Mouse (Mus musculus): ENCODE measurements around the gene Zwint.

Zwint gene

DNA sequence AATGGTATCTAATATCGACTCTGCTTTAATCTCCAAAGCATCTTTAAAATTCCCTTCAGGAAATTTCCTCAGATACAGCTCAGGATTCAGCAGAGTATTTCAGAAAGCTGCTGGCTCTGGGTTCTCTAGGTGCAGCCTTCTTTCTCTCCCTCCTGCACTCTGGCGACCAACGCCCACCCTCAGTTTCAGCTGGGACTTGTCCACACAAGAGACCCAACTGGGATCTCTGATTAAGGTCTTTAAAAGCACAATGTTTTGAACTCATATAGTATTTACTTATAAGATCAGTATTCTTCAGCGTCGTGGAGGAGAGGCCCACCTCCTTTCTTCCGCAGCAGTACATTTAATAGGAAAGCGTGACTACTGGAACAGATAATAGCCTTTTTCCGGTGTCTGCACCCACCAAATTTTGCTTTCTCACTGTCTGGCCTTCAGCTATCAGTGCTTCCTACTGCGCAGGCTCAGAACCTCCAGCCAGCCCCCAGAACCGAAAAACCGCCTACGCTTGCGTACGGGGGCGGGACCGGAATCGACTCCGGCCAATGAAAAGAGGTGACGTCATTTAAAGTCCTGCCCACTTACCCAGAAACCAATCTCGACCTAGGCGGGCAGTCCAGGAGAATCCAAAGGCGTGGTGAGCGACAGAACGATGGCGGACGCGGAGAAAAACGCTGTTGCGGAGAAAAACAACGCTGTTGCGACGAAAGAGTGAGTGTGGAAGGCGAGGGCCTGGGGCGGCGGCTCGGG is at the start of gene Zwint:
TSS of gene Zwint (plus strand) at position 576 of the 747 bp plus-strand sequence.
- in situ Hi-C loops (cut with MboI, MseI): loop anchor here (10.0 kb wide), 1 partner anchor 1310 kb away; the partner anchor contains the start of genes Cisd1 and Ipmk

DNA sequence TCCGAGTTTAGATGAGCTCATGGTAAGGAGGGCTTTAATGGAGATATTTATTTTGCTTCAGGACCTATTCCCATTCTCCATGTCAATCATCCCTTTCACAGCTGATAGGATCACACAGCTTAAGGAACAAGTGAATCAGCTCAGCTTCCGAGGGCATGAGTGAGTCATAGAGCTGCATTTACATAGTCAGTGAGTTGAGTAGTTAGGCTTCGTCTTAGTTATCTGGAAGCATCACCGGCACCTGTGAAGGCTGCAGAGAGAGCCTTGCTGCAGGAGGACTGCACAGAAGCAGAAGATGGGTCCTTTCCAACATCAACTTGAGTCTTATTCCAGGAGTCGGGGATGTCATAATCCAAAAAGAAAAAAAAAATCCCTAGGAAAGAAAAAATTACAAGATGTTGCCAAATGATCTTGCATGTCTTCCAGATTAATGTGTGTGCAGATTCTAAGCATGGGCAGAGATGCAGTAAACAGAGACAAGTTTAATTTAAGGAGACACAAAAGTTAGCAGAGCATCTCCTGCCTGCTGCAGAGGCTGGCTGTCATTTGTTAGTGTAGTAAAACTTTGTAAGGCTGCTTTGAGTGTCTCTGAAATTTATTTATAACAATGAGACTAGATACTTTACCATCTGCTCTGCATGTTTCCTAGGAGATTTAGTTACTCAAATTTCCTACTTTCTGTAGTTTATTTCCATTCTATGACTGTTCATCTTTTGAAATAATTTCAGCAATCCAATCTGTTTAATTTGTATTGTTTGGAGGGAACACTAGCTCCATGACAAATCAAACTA is 41.3 kb upstream of the Zwint start:
- in situ Hi-C loops (cut with MboI, MseI): loop anchor here (10.0 kb wide), 1 partner anchor 189 kb away; no protein-coding TSS in a partner anchor

DNA sequence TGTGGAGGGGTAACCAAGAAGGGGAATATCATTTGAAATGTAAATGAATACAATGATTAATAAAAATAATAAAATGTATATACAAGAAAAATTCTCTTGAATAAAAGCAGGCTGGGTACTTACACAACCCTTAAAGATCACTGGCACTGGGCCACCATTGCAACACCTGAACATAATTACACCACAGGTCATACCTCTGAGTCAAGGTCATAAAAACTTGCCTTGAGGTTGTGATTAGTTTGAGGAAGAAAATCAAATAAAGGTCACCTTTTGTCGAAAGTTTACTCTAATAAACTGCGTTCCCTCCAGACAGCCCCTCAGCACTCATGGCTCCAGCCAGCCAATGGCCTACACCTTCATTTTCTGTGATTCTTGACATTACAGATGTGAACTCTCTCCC is 38.5 kb upstream of the Zwint start:
- in situ Hi-C loops (cut with MboI, MseI): loop anchor here (10.0 kb wide), 1 partner anchor 191 kb away; no protein-coding TSS in a partner anchor

GRCm38 (mm10) chr10:72620527-72620926 is 34.1 kb upstream of the Zwint start:
- in situ Hi-C loops (cut with MboI, MseI): no loop called here

- in situ Hi-C loops (cut with MboI, MseI): no loop called here
Observed at GRCm38 (mm10) chr10:72623561-72623960, 31.1 kb upstream of the Zwint start.

DNA sequence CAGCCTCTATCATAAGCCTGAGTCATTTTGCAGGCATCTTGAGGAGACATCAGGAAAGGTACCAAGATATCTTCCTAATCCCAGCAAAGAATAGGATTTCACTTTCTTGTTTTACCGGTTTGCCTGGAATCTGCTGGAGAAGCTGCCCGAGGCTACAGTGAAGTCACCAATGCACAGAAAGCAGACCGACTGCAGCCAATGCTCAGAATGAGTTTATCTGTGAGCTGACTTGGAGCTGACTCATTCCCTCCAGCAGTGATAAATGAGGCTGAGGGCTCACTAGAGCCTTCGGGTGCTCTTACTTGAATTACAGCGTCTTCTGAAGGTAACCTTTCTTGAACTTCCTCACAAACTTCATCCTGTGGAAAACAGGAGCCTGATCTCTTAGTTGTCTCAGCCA is 20.5 kb upstream of the Zwint start:
- in situ Hi-C loops (cut with MboI, MseI): loop anchor here (10.0 kb wide), 1 partner anchor 779 kb away; no protein-coding TSS in a partner anchor

DNA sequence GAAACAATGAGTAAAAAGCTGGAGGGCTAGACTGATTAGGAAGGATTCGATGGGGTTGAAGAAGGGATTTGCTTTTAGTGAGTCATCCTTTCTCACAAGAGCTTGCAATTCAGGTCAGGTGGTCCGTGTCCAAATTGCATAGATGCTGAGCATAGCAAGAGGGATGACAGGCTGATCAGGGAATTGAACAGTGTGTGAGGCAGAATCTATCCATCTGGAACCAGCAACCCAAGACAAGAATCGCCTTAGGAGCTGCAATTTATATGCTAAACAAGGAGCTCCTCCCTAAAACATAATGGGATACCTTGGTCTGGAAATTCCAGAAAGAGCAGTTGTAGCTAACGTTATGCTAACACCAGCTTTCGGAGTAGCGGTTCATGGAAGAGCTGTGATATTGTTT is 3.8 kb upstream of the Zwint start:
- in situ Hi-C loops (cut with MboI, MseI): loop anchor here (10.0 kb wide), 1 partner anchor 1306 kb away; the partner anchor contains the start of genes Cisd1 and Ipmk

DNA sequence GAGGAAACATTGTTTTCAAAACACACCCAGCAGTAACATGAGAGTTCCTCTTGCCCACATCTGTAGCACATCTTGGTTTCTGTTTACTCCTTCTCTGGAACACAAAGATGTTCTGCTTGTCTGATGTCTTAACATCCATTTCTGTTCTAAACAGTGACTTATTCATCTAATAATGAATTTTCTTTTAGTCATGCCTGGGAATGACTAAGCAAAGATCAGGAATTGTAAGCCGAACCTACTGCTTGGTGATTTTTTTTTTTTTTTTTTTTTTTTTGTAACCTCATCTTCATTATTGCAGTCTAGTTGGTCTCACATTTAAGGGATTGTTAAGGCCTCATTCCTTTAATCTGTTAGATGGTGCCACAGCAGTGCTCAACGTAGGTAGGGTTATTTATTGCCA is 848 bp upstream of the Zwint start:
- in situ Hi-C loops (cut with MboI, MseI): loop anchor here (10.0 kb wide), 1 partner anchor 1309 kb away; the partner anchor contains the start of genes Cisd1 and Ipmk

- in situ Hi-C loops (cut with MboI, MseI): loop anchor here (10.0 kb wide), 1 partner anchor 1310 kb away; the partner anchor contains the start of genes Cisd1 and Ipmk
Observed at GRCm38 (mm10) chr10:72655017-72655509, 418 bp downstream of the Zwint start.

- in situ Hi-C loops (cut with MboI, MseI): loop anchor here (10.0 kb wide), 1 partner anchor 1314 kb away; the partner anchor contains the start of genes Cisd1 and Ipmk
Observed at GRCm38 (mm10) chr10:72659198-72659597, 4.6 kb downstream of the Zwint start.

DNA sequence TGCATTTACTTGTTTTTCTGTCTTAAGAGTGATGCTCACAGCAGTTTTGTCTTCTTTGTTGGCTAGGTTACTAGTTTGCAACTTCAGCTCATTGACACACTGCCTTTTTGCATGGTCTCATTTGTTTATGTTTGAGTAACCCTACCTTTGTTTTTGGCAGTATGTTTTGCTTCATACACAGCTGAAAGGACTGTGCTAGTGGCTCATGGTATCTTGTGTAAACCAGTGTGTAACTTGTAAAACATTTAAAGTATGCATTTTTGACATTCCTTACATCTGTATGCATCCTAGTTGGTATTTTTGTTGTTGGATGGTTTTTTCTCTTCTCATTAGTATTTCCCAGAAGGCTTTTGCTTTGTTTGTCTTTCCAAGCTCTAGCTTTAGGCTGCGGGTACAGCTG is 5.7 kb downstream of the Zwint start:
- in situ Hi-C loops (cut with MboI, MseI): loop anchor here (5.0 kb wide), 1 partner anchor 1423 kb away; the partner anchor contains the start of gene Tfam

DNA sequence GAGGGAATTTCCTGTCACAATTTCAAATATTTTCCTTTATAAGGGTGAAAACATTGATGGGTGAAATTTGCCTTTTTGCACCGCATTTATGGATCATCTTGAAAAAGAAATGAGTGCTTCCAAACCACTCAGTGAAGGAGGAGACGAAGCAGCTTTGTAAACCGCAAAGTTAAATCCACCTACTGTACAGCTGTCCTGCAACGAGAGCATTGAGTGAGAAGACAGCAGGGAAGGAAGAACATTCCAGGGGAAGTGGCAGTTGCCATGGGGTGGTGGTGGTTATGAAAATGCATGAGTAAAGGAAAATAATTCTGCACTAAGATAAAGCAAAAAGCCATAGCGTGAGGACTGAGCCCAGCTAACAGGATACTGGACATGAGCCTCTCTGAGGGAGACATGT is 13.2 kb downstream of the Zwint start:
- in situ Hi-C loops (cut with MboI, MseI): no loop called here

GRCm38 (mm10) chr10:72669086-72669485 is 14.4 kb downstream of the Zwint start:
- in situ Hi-C loops (cut with MboI, MseI): no loop called here

DNA sequence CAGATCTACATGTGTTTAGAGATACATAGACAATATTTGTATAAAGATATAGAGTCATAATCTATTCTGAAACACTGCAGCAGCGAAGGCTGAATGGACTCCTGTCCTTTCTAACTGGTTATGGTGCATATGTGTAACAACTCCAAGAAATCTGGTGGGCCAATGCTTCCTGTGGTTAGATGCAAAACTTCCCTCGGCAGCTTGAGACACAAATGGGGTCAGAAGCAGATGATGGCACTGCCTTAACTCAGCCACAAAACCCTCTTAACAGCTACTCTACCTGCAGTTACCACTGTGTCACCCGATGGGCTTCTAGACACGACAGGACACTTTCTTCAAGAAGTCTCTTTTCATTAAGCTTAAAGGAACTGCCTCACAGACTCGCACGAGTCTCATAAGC is 21.3 kb downstream of the Zwint start:
- in situ Hi-C loops (cut with MboI, MseI): no loop called here

- in situ Hi-C loops (cut with MboI, MseI): no loop called here
Observed at GRCm38 (mm10) chr10:72676550-72676949, 21.9 kb downstream of the Zwint start.

DNA sequence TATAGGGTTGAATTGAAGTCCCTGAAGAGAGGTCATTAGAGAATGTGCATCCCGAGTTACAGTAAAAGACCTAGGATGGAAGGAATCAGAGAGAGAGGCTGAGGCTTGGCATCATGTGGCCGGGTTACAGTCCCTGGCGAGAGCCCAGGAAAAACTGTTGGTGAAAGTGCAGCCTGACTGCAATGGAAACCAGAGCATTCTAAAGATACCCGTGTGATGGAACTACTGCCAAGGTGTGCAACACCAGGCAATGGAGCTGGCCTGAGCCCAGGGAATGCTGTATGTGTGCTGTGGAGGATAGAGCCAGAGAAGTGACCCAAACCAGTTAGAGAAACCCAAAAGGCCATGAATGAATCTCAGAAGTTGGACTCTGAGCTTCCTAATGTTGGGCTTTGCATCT is 24.4 kb downstream of the Zwint start:
- in situ Hi-C loops (cut with MboI, MseI): no loop called here

DNA sequence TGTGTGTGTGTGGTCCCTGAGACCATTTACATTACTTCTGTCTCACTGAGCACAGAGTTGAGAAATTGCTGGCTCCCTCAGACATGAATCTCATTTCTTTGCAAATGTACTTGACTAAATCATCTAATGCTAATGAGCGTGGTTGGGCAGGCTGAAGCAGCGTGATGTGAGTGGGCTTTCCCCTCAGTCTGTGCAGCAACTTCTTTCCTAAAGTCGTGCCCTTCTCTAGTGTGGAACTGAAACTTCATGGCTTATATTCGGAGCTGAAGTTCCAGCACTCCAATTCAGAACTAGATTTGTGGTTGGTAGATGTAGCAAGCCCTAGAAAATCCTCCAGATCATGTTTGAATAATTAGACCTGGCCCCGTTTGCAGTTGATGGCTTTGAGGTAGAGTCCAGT is 46.4 kb downstream of the Zwint start:
- in situ Hi-C loops (cut with MboI, MseI): no loop called here

DNA sequence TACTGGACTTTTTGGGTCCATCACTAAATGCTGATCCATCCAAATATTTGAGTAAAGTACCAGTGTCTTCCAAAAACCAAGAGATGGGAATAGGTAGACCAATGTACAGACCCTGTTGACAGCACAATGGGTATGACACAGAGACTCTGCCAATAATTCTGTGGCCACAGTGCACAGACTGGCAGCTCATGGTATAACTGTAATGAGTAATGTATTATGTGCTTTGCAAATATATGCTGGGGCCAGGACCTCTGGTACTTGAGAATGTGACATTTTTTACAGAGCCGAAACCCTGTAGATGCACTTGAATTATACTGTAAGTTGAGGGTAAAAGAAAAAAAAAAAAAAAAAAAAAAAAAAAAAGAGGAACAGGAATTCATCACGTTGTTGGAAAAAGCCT is 59.1 kb downstream of the Zwint start:
- in situ Hi-C loops (cut with MboI, MseI): no loop called here

Measured in regulatory T cell (primary cell).